Mouse (Mus musculus) liver, embryonic 13.5 days (tissue): ENCODE measurements around the gene Nfib. TPM values are rescaled to one million over a fixed set of nuclear protein-coding genes. Genes with fewer than 3 reads are reported as not detected.
A peak's percentile ranks its signal among the peaks of the same experiment; 100 is the strongest.

Experiments used
- ATAC-seq: fragments of 200-750 bp; cut with Nextera tagmentation; 2 replicates; pipeline ENCODE4 v1.8.0; 2017; ENCODE audit warnings: low read depth, mild to moderate bottlenecking, moderate number of reproducible peaks, moderate library complexity
- DNase-seq: peaks from one replicate; pipeline ENCODE4 v3.0.0; 2022
- H3K27ac ChIP-seq: fragments of 300-500 bp; sonication (generic); 2 replicates; pipeline ENCODE4 v1.5.1; 2015; ENCODE audit warnings: moderate library complexity, mild to moderate bottlenecking, inconsistent platforms
- H3K27me3 ChIP-seq: fragments of 300-500 bp; sonication (generic); 2 replicates; pipeline ENCODE4 v1.6.1; 2015; ENCODE audit warnings: mild to moderate bottlenecking, inconsistent platforms
- H3K36me3 ChIP-seq: fragments of 300-500 bp; sonication (generic); 2 replicates; pipeline ENCODE4 v1.6.1; 2015; ENCODE audit warnings: mild to moderate bottlenecking, inconsistent platforms
- H3K4me1 ChIP-seq: fragments of 300-500 bp; sonication (generic); replicated peaks from 2 replicates; pipeline ENCODE4 v1.6.1; 2015; ENCODE audit warnings: inconsistent platforms
- H3K4me2 ChIP-seq: fragments of 300-500 bp; sonication (generic); 2 replicates; pipeline ENCODE4 v1.6.1; 2015; ENCODE audit warnings: inconsistent platforms, mild to moderate bottlenecking, moderate library complexity
- H3K4me3 ChIP-seq: fragments of 300-500 bp; sonication (generic); replicated peaks from 2 replicates; pipeline ENCODE4 v1.5.1; 2015; ENCODE audit warnings: mild to moderate bottlenecking, inconsistent platforms
- H3K9ac ChIP-seq: fragments of 300-500 bp; sonication (generic); 2 replicates; pipeline ENCODE4 v1.6.1; 2015; ENCODE audit warnings: mild to moderate bottlenecking, inconsistent platforms
- H3K9me3 ChIP-seq: fragments of 300-500 bp; sonication (generic); replicated peaks from 2 replicates; pipeline ENCODE4 v1.6.1; 2016; ENCODE audit warnings: inconsistent platforms
- WGBS: fragments of 180-500 bp; shearing (Covaris S2); methylation state at CpG from one replicate; pipeline ENCODE4 v1.1.7; 2015; ENCODE audit not compliant: insufficient replicate concordance; 5-methylcytosine and 5-hydroxymethylcytosine counted together
- polyA plus RNA-seq: library from polyadenylated mRNA; unstranded; fragments of >200 nt; fragmentation: Nextera tagmentation; extraction: Ambion mirVana; gene quantifications from 2 replicates; pipeline ENCODE4 v1.2.1, GENCODE M21; 2015

Gene Nfib
- polyA plus RNA-seq, 1 experiment from 2014 or later: 4.9 TPM

- 79% methylated on average over 9 of the region's 9 CpGs for WGBS
- no peak for ATAC-seq
- peaks cover 16% of the 10 kb centered on the region for H3K4me1 ChIP-seq
- H3K4me3 ChIP-seq: no peak overlapping the region
- DNase-seq: no peak
- H3K27ac ChIP-seq: no peak overlapping the region
- no peaks in the 10 kb centered on the region for H3K27me3 ChIP-seq
- H3K9ac ChIP-seq: no peak overlapping the region
- H3K4me2 ChIP-seq: no peak overlapping the region
- no peaks in the 10 kb centered on the region for H3K36me3 ChIP-seq
- no peaks in the 10 kb centered on the region for H3K9me3 ChIP-seq
Measured at GRCm38 (mm10) chr4:82402666-82403065, 302.9 kb downstream of the Nfib start.

- H3K27ac ChIP-seq: no peak overlapping the region
- no peak overlapping the region for H3K9ac ChIP-seq
- no peaks in the 10 kb centered on the region for H3K27me3 ChIP-seq
- ATAC-seq (no peak), DNase-seq (no peak)
- peaks cover 16% of the 10 kb centered on the region for H3K4me1 ChIP-seq
- 38% methylated on average over 3 of the region's 3 CpGs for WGBS
- H3K4me2 ChIP-seq: no peak overlapping the region
- H3K36me3 ChIP-seq: no peaks in the 10 kb centered on the region
- H3K9me3 ChIP-seq: no peaks in the 10 kb centered on the region
- no peak overlapping the region for H3K4me3 ChIP-seq
Measured at GRCm38 (mm10) chr4:82401450-82402061, 304.0 kb downstream of the Nfib start.

GRCm38 (mm10) chr4:82400536-82400935 lies 305.0 kb downstream of the Nfib start:
- Histone ChIP-seq H3K4me3 (no peak overlapping the region), H3K9ac (no peak overlapping the region), H3K9me3 (no peaks in the 10 kb centered on the region), H3K27ac (no peak overlapping the region), H3K27me3 (no peaks in the 10 kb centered on the region), H3K4me2 (no peak overlapping the region), H3K36me3 (no peaks in the 10 kb centered on the region), H3K4me1 (peaks cover 16% of the 10 kb centered on the region)
- DNase-seq (no peak), ATAC-seq (no peak)
- WGBS: 16% methylated on average over 5 of the region's 5 CpGs

GRCm38 (mm10) chr4:82399406-82400380 lies 305.9 kb downstream of the Nfib start:
- Histone ChIP-seq H3K27me3 (no peaks in the 10 kb centered on the region), H3K27ac (no peak overlapping the region; the same call in 1 of the 2 replicates), H3K4me1 (peaks cover 11% of the 10 kb centered on the region), H3K9me3 (no peaks in the 10 kb centered on the region), H3K4me2 (no peak overlapping the region), H3K4me3 (no peak overlapping the region), H3K36me3 (no peaks in the 10 kb centered on the region), H3K9ac (no peak overlapping the region)
- no peak for ATAC-seq
- DNase-seq: no peak
- 45% methylated on average over 11 of the region's 11 CpGs for WGBS

- ATAC-seq (no peak), DNase-seq (no peak)
- Histone ChIP-seq H3K4me1 (peaks cover 11% of the 10 kb centered on the region), H3K9me3 (no peaks in the 10 kb centered on the region), H3K27ac (no peak overlapping the region), H3K4me2 (no peak overlapping the region), H3K4me3 (no peak overlapping the region), H3K9ac (no peak overlapping the region), H3K27me3 (no peaks in the 10 kb centered on the region), H3K36me3 (no peaks in the 10 kb centered on the region)
- WGBS: 37% methylated on average over 2 of the region's 2 CpGs
Measured at GRCm38 (mm10) chr4:82398282-82398681, 307.3 kb downstream of the Nfib start.

GRCm38 (mm10) chr4:82396805-82397204 lies 308.7 kb downstream of the Nfib start:
- ATAC-seq (no peak), DNase-seq (no peak)
- Histone ChIP-seq H3K27ac (no peak overlapping the region), H3K9ac (no peak overlapping the region), H3K27me3 (no peaks in the 10 kb centered on the region), H3K36me3 (no peaks in the 10 kb centered on the region), H3K4me2 (no peak overlapping the region), H3K4me1 (peaks cover 11% of the 10 kb centered on the region), H3K9me3 (no peaks in the 10 kb centered on the region), H3K4me3 (no peak overlapping the region)
- WGBS: 61% methylated on average over 2 of the region's 2 CpGs

GRCm38 (mm10) chr4:82396003-82396402 lies 309.5 kb downstream of the Nfib start:
- Histone ChIP-seq H3K9ac (no peak overlapping the region), H3K27ac (no peak overlapping the region), H3K4me3 (no peak overlapping the region), H3K27me3 (no peaks in the 10 kb centered on the region), H3K36me3 (no peaks in the 10 kb centered on the region), H3K4me2 (no peak overlapping the region), H3K9me3 (no peaks in the 10 kb centered on the region), H3K4me1 (peaks cover 15% of the 10 kb centered on the region)
- WGBS: 72% methylated on average over 4 of the region's 4 CpGs
- ATAC-seq (no peak), DNase-seq (no peak)

GRCm38 (mm10) chr4:82394346-82394745 lies 311.2 kb downstream of the Nfib start:
- 28% methylated on average over 4 of the region's 4 CpGs for WGBS
- no peak for ATAC-seq
- no peak overlapping the region for H3K4me2 ChIP-seq

GRCm38 (mm10) chr4:82393021-82393420 lies 312.5 kb downstream of the Nfib start:
- Histone ChIP-seq H3K36me3 (no peaks in the 10 kb centered on the region), H3K9ac (no peak overlapping the region), H3K4me1 (0 out of 2 replicates have a peak, but pooled peaks cover 6% of the 10 kb centered on the region), H3K4me2 (no peak overlapping the region), H3K4me3 (no peak overlapping the region), H3K9me3 (no peaks in the 10 kb centered on the region), H3K27ac (peak overlapping the region; percentile 53), H3K27me3 (no peaks in the 10 kb centered on the region)
- DNase-seq: no peak
- peak; percentile 66 for ATAC-seq
- WGBS: 45% methylated on average over 4 of the region's 4 CpGs

More at GRCm38 (mm10) chr4:82394346-82394745, 311.2 kb downstream of the Nfib start:
- no peak overlapping the region for H3K9ac ChIP-seq
- no peak overlapping the region for H3K27ac ChIP-seq
- no peaks in the 10 kb centered on the region for H3K27me3 ChIP-seq
- H3K4me3 ChIP-seq: no peak overlapping the region
- H3K4me1 ChIP-seq: 0 out of 2 replicates have a peak, but pooled peaks cover 6% of the 10 kb centered on the region
- no peak for DNase-seq
- no peaks in the 10 kb centered on the region for H3K36me3 ChIP-seq
- H3K9me3 ChIP-seq: no peaks in the 10 kb centered on the region

- H3K27ac ChIP-seq: peak overlapping the region; percentile 53
- 76% methylated on average over 9 of the region's 9 CpGs for WGBS
- DNase-seq: no peak
- ATAC-seq: no peak
- H3K4me1 ChIP-seq: 0 out of 2 replicates have a peak, but pooled peaks cover 4% of the 10 kb centered on the region
- H3K9me3 ChIP-seq: no peaks in the 10 kb centered on the region
- no peaks in the 10 kb centered on the region for H3K36me3 ChIP-seq
- no peak overlapping the region for H3K4me3 ChIP-seq
- no peak overlapping the region for H3K9ac ChIP-seq
- no peaks in the 10 kb centered on the region for H3K27me3 ChIP-seq
- no peak overlapping the region for H3K4me2 ChIP-seq
Measured at GRCm38 (mm10) chr4:82392496-82392895, 313.1 kb downstream of the Nfib start.

GRCm38 (mm10) chr4:82391726-82392472 lies 313.7 kb downstream of the Nfib start:
- Histone ChIP-seq H3K27me3 (no peaks in the 10 kb centered on the region), H3K27ac (no peak overlapping the region), H3K9me3 (no peaks in the 10 kb centered on the region), H3K9ac (no peak overlapping the region), H3K4me1 (0 out of 2 replicates have a peak, but pooled peaks cover 4% of the 10 kb centered on the region), H3K4me2 (no peak overlapping the region), H3K36me3 (no peaks in the 10 kb centered on the region), H3K4me3 (no peak overlapping the region)
- DNase-seq (no peak), ATAC-seq (no peak)
- WGBS: 64% methylated on average over 6 of the region's 6 CpGs
